Mouse (Mus musculus) MEL (cell line): ENCODE data around the gene Immp2l. TPM values are rescaled to one million over a fixed set of nuclear protein-coding genes. Genes with fewer than 3 reads are reported as not detected.

Source experiments
- DNase-seq: peaks from one replicate; pipeline ENCODE4 v3.0.0; 2011; ENCODE audit warnings: low read depth, low spot score
- H3K27ac ChIP-seq: 2 replicates; pipeline ENCODE4 v1.5.1; 2012; ENCODE audit warnings: low read depth, mild to moderate bottlenecking, control low read depth, low read length, moderate library complexity; ENCODE audit not compliant: control insufficient read depth
- H3K27me3 ChIP-seq, 2 experiments: fragments of 150-350 bp in 1 of 2; sonication (generic) in 1 of 2; 2 replicates each; pipeline ENCODE4 v1.6.1; 2012; ENCODE audit warnings: low read length in 2 of 2, mild to moderate bottlenecking in 2 of 2, improper control_type of control experiment in 1 of 2, moderate library complexity in 1 of 2; ENCODE audit not compliant: insufficient read depth in 2 of 2, control insufficient read depth in 1 of 2
- H3K36me3 ChIP-seq, 2 experiments: 2 replicates each; pipeline ENCODE4 v1.6.1; 2012 to 2014; ENCODE audit warnings: low read length in 2 of 2, improper control_type of control experiment in 1 of 2, inconsistent platforms in 1 of 2, mild to moderate bottlenecking in 1 of 2; ENCODE audit not compliant: insufficient read depth in 2 of 2, control insufficient read depth in 1 of 2
- H3K4me1 ChIP-seq, 2 experiments: fragments of 150-350 bp in 1 of 2; sonication (generic) in 1 of 2; 2 replicates each; pipeline ENCODE4 v1.6.1; 2012; ENCODE audit warnings: low read length in 2 of 2, improper control_type of control experiment in 1 of 2, mild to moderate bottlenecking in 1 of 2; ENCODE audit not compliant: insufficient read depth in 2 of 2, control insufficient read depth in 1 of 2
- H3K4me3 ChIP-seq, 2 experiments: fragments of 150-350 bp in 1 of 2; sonication (generic) in 1 of 2; 2 replicates each; pipeline ENCODE4 v1.5.1; 2012; ENCODE audit warnings: low read depth in 2 of 2, low read length in 2 of 2, mild to moderate bottlenecking in 2 of 2, moderate library complexity in 2 of 2, control low read depth in 1 of 2, improper control_type of control experiment in 1 of 2; ENCODE audit not compliant: control insufficient read depth in 1 of 2, insufficient read depth in 1 of 2
- H3K79me2 ChIP-seq: 2 replicates; pipeline ENCODE4 v1.6.1; 2012; ENCODE audit warnings: mild to moderate bottlenecking, low read length, moderate library complexity; ENCODE audit not compliant: control insufficient read depth, poor library complexity, insufficient read depth
- H3K9ac ChIP-seq: 2 replicates; pipeline ENCODE4 v1.6.1; 2012; ENCODE audit warnings: low read depth, mild to moderate bottlenecking, control low read depth, low read length, moderate library complexity; ENCODE audit not compliant: control insufficient read depth, poor library complexity, severe bottlenecking
- H3K9me3 ChIP-seq: fragments of 150-350 bp; sonication (generic); replicated peaks from 2 replicates; pipeline ENCODE4 v1.6.1; 2012; ENCODE audit warnings: mild to moderate bottlenecking, low read length, improper control_type of control experiment, moderate library complexity; ENCODE audit not compliant: insufficient read depth
- BHLHE40 ChIP-seq: IDR thresholded peaks from 2 replicates; pipeline ENCODE4 v1.6.1; 2012; ENCODE audit warnings: low read depth, mild to moderate bottlenecking, inconsistent platforms, low read length, improper control_type of control experiment, borderline replicate concordance
- CHD1 ChIP-seq: IDR thresholded peaks from 2 replicates; pipeline ENCODE4 v1.6.1; 2012; ENCODE audit warnings: low read depth, mild to moderate bottlenecking, inconsistent platforms, low read length, improper control_type of control experiment
- CHD2 ChIP-seq: IDR thresholded peaks from 2 replicates; pipeline ENCODE4 v1.6.1; 2011; ENCODE audit warnings: low read length, improper control_type of control experiment
- E2F4 ChIP-seq: IDR thresholded peaks from 2 replicates; pipeline ENCODE4 v1.6.1; 2011; ENCODE audit warnings: low read depth, low read length, improper control_type of control experiment, borderline replicate concordance
- ETS1 ChIP-seq: IDR thresholded peaks from 2 replicates; pipeline ENCODE4 v1.6.1; 2012; ENCODE audit warnings: low read depth, mild to moderate bottlenecking, inconsistent platforms, low read length, improper control_type of control experiment, moderate library complexity
- GABPA ChIP-seq: IDR thresholded peaks from 2 replicates; pipeline ENCODE4 v1.6.1; 2012; ENCODE audit warnings: low read depth, mild to moderate bottlenecking, inconsistent platforms, low read length, improper control_type of control experiment, moderate library complexity
- GATA1 ChIP-seq: IDR thresholded peaks from 2 replicates; pipeline ENCODE4 v1.6.1; 2011; ENCODE audit warnings: low read depth, low read length, improper control_type of control experiment
- JUND ChIP-seq: IDR thresholded peaks from 2 replicates; pipeline ENCODE4 v1.6.1; 2011; ENCODE audit warnings: low read depth, mild to moderate bottlenecking, improper control_type of control experiment, low read length
- KAT2A ChIP-seq: conservative IDR thresholded peaks from 2 replicates; pipeline ENCODE4 v1.6.1; 2012; ENCODE audit warnings: low read depth, low read length, improper control_type of control experiment, inconsistent platforms
- MAZ ChIP-seq: IDR thresholded peaks from 2 replicates; pipeline ENCODE4 v1.6.1; 2012; ENCODE audit warnings: low read depth, mild to moderate bottlenecking, inconsistent platforms, low read length, improper control_type of control experiment
- MXI1 ChIP-seq: IDR thresholded peaks from 2 replicates; pipeline ENCODE4 v1.6.1; 2011; ENCODE audit warnings: mild to moderate bottlenecking, low read depth, low read length, improper control_type of control experiment
- MYC ChIP-seq: IDR thresholded peaks from 2 replicates; pipeline ENCODE4 v1.6.1; 2011; ENCODE audit warnings: low read depth, mild to moderate bottlenecking, low read length, improper control_type of control experiment, moderate library complexity
- NELFE ChIP-seq: IDR thresholded peaks from 2 replicates; pipeline ENCODE4 v1.6.1; 2011; ENCODE audit warnings: low read depth, low read length, improper control_type of control experiment
- NRF1 ChIP-seq: IDR thresholded peaks from 2 replicates; pipeline ENCODE4 v1.6.1; 2014; ENCODE audit warnings: low read depth, mild to moderate bottlenecking, inconsistent platforms, low read length, improper control_type of control experiment, moderate library complexity; ENCODE audit not compliant: poor library complexity, insufficient read depth, severe bottlenecking
- POLR2A ChIP-seq, 2 experiments: IDR thresholded peaks; 2 replicates each; pipeline ENCODE4 v1.6.1; 2011 to 2012; ENCODE audit warnings: low read length in 2 of 2, mild to moderate bottlenecking in 2 of 2, control low read depth in 1 of 2, improper control_type of control experiment in 1 of 2, low read depth in 1 of 2, moderate library complexity in 1 of 2; ENCODE audit not compliant: control insufficient read depth in 1 of 2, insufficient read depth in 1 of 2, poor library complexity in 1 of 2
- POLR2AphosphoS5 ChIP-seq: IDR thresholded peaks from 2 replicates; pipeline ENCODE4 v1.6.1; 2012; ENCODE audit warnings: low read depth, borderline replicate concordance, mild to moderate bottlenecking, inconsistent platforms, low read length, moderate library complexity, mixed read lengths
- RAD21 ChIP-seq: IDR thresholded peaks from 2 replicates; pipeline ENCODE4 v1.6.1; 2011; ENCODE audit warnings: mild to moderate bottlenecking, low read depth, low read length, improper control_type of control experiment
- RCOR1 ChIP-seq: IDR thresholded peaks from 2 replicates; pipeline ENCODE4 v1.6.1; 2012; ENCODE audit warnings: low read depth, mild to moderate bottlenecking, inconsistent platforms, low read length, improper control_type of control experiment
- SIN3A ChIP-seq: IDR thresholded peaks from 2 replicates; pipeline ENCODE4 v1.6.1; 2012; ENCODE audit warnings: low read length, improper control_type of control experiment, inconsistent platforms
- TAL1 ChIP-seq: IDR thresholded peaks from 2 replicates; pipeline ENCODE4 v1.6.1; 2012; ENCODE audit warnings: mild to moderate bottlenecking, inconsistent platforms, low read length, moderate library complexity, mixed read lengths
- UBTF ChIP-seq: IDR thresholded peaks from 2 replicates; pipeline ENCODE4 v1.6.1; 2012; ENCODE audit warnings: low read depth, mild to moderate bottlenecking, inconsistent platforms, low read length, improper control_type of control experiment, moderate library complexity, borderline replicate concordance; ENCODE audit not compliant: insufficient read depth
- ZC3H11A ChIP-seq: IDR thresholded peaks from 2 replicates; pipeline ENCODE4 v1.6.1; 2012; ENCODE audit warnings: low read depth, mild to moderate bottlenecking, inconsistent platforms, low read length, improper control_type of control experiment
- ZKSCAN1 ChIP-seq: IDR thresholded peaks from 2 replicates; pipeline ENCODE4 v1.6.1; 2012; ENCODE audit warnings: low read depth, mild to moderate bottlenecking, inconsistent platforms, low read length, improper control_type of control experiment, moderate library complexity
- polyA plus RNA-seq, 2 experiments: library from polyadenylated mRNA; stranded (reverse) in 1 of 2; unstranded in 1 of 2; fragments of >175 nt in 1 of 2; fragments of >200 nt in 1 of 2; gene quantifications; 2 replicates each; pipeline versions ENCODE4 v1.2.1 to v1.2.4; 2012; ENCODE audit warnings: low replicate concordance in 2 of 2, low read depth in 1 of 2; ENCODE audit not compliant: insufficient read length in 2 of 2, insufficient read depth in 1 of 2, missing spikeins in 1 of 2
- total RNA-seq: library from RNA; depleted of rRNA; stranded (reverse); fragments of 300-350 nt; gene quantifications from 2 replicates; pipeline ENCODE4 v1.2.3, GENCODE M21; 2012

Gene Immp2l
- total and polyA plus RNA-seq, 3 experiments = 4.0 to 5.0 TPM; not detected in 1

DNA sequence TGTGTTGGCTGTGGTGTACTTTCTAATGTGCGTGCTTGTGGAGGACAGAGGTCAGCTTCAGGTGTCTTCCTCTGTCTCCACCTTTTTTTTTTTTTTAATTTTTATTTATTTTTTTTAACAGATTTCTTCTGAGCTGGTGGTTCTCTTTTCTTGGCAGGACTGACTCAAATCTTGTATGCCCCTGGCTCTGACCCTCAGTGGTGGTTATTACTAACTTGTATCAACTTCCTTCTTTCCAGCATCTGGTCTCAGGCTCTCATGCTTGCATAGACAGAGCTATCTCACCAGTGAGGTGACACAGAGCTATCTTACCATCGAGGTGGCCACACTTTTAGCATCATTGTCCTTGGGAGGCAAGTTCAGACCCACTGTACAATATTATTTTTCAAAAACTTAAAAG, 17.8 kb downstream of the Immp2l start:
- Histone ChIP-seq H3K36me3 (no peaks in the 10 kb centered on the region), H3K9ac (no peak overlapping the region), H3K27me3 (no peaks in the 10 kb centered on the region), H3K4me1 (no peaks in the 10 kb centered on the region), H3K79me2 (no peaks in the 10 kb centered on the region), H3K27ac (no peak overlapping the region), H3K9me3 (no peaks in the 10 kb centered on the region), H3K4me3 (no peak overlapping the region)
- TF ChIP-seq MAZ = no peak
- TF ChIP-seq ETS1 = no peak
- no peak for TF ChIP-seq E2F4
- no peak for TF ChIP-seq NELFE
- TF ChIP-seq ZC3H11A = no peak
- no peak for TF ChIP-seq POLR2AphosphoS5
- TF ChIP-seq KAT2A = no peak
- TF ChIP-seq ZKSCAN1 = no peak
- TF ChIP-seq SIN3A = no peak
- TF ChIP-seq GATA1 = no peak
- TF ChIP-seq RCOR1 = no peak
- TF ChIP-seq JUND = no peak
- no peak for TF ChIP-seq NRF1
- TF ChIP-seq CHD2 = no peak
- peak; percentile 36 for DNase-seq

DNA sequence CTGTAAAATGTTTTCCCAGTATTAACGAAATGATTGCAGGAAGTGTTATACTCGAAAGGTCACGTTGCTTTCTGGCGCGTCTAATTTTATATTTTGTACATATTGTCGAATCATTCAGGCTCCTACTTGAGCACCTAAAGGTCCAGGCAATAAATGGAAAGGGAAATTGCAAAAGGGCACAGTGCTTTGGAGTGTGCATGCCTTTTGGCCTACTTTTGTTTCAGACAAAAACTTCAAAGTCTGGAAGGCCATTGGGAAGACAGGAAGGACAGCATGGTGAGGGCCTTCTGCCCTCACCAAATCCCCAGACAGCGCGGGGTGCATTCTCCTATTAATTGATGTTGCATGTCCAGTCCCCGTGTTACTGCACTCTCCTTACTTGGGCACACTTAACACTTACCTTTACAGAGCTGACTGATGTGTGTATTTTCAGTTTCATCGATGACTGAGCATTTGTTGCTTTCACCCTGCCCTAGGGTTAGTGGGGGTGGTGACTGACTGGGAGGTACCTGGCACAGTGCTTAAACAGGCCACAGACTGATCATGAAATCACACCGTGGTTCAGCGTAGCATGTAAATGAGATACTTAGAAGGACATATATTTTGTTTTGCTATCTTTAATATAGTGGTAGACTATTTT, 20.7 kb downstream of the Immp2l start:
- TF ChIP-seq RCOR1 (no peak), GABPA (no peak), CHD1 (no peak), NRF1 (no peak), NELFE (no peak), KAT2A (no peak), TAL1 (no peak), RAD21 (no peak), POLR2A (IDR thresholded peaks at IDR 0.05; ENCODE audit: control insufficient read depth in 1 of 2, insufficient read depth in 1 of 2, low read depth in 1 of 2, low read length in 2 of 2, poor library complexity in 1 of 2) (no peak), MXI1 (no peak), JUND (no peak), POLR2AphosphoS5 (no peak), BHLHE40 (no peak), MYC (no peak), UBTF (no peak)
- no peak overlapping the region for H3K9ac ChIP-seq
- no peaks in the 10 kb centered on the region for H3K36me3 ChIP-seq
- H3K27ac ChIP-seq = no peak overlapping the region
- H3K27me3 ChIP-seq = no peaks in the 10 kb centered on the region
- DNase-seq = no peak
- H3K9me3 ChIP-seq = no peaks in the 10 kb centered on the region
- H3K79me2 ChIP-seq = no peaks in the 10 kb centered on the region
- H3K4me1 ChIP-seq = no peaks in the 10 kb centered on the region
- no peak overlapping the region for H3K4me3 ChIP-seq
